ENCODE assay signal across 11 mouse cellular contexts in genomic region chr8:121181285-121181884, GRCm38 (mm10). TPM values are rescaled to one million over a fixed set of nuclear protein-coding genes. Genes with fewer than 3 reads are reported as not detected.
DNase-seq lines count a peak whose midpoint lies in the region; ATAC-seq and TF ChIP-seq lines count a peak whose summit lies in the region.
"Had no signal": no experiment of that assay in that cellular context is flagged by ENCODE, and none has a peak within 500 bp of the region (broad histone marks: within the 10 kb centered on the region; RNA-seq: fewer than 3 reads in every experiment).

No protein-coding gene starts in this region.

- H3K36me3 ChIP-seq in kidney, embryonic 15.5 days = no peaks in the 10 kb centered on the region
- no peaks in the 10 kb centered on the region for H3K36me3 ChIP-seq in embryonic facial prominence, embryonic 15.5 days
- no peaks in the 10 kb centered on the region for H3K36me3 ChIP-seq in heart, postnatal 0 days (replicated peaks; ENCODE audit: control insufficient read depth, insufficient read depth, low read length)

- H3K4me3 ChIP-seq in kidney, embryonic 15.5 days (replicated peaks) = no peak overlapping the region
- no peak overlapping the region for H3K4me3 ChIP-seq in embryonic facial prominence, embryonic 15.5 days (replicated peaks)
- H3K4me3 ChIP-seq in heart, postnatal 0 days (ENCODE audit: low read depth, low read length) = no peak overlapping the region

- H3K9ac ChIP-seq in kidney, embryonic 15.5 days = no peak overlapping the region
- no peak overlapping the region for H3K9ac ChIP-seq in embryonic facial prominence, embryonic 15.5 days
- H3K9ac ChIP-seq in heart, postnatal 0 days (replicated peaks; ENCODE audit: low read depth, low read length) = no peak overlapping the region
- H3K9ac ChIP-seq: liver, postnatal 0 days had no signal

- WGBS in kidney, embryonic 15.5 days = 43% methylated on average over 10 of the region's 10 CpGs
- WGBS in embryonic facial prominence, embryonic 15.5 days = 55% methylated on average over 10 of the region's 10 CpGs
- 60% methylated on average over 10 of the region's 10 CpGs for WGBS in heart, postnatal 0 days

- TF ChIP-seq CTCF in heart, postnatal 0 days (IDR thresholded peaks at IDR 0.05; ENCODE audit: low read depth) = no peak

- peak; percentile 26 for ATAC-seq in kidney, embryonic 15.5 days (replicated peaks; ENCODE audit: low FRiP score)
- ATAC-seq in embryonic facial prominence, embryonic 15.5 days (ENCODE audit: insufficient number of reproducible peaks, low FRiP score, low TSS enrichment, low read depth) = no peak
- peak; percentile 51 for ATAC-seq in heart, postnatal 0 days (ENCODE audit: insufficient read depth, low read depth)
- ATAC-seq: liver, postnatal 0 days had no signal

- H3K27me3 ChIP-seq in kidney, embryonic 15.5 days = no peaks in the 10 kb centered on the region
- H3K27me3 ChIP-seq in embryonic facial prominence, embryonic 15.5 days = no peaks in the 10 kb centered on the region
- no peaks in the 10 kb centered on the region for H3K27me3 ChIP-seq in heart, postnatal 0 days (ENCODE audit: control insufficient read depth, insufficient read depth, low read length)

- H3K4me2 ChIP-seq in kidney, embryonic 15.5 days = peak overlapping the region; percentile 45
- 0 out of 2 replicates have a peak overlapping the region, but pooled peaks have one; percentile 11 for H3K4me2 ChIP-seq in embryonic facial prominence, embryonic 15.5 days (replicated peaks)
- no peak overlapping the region for H3K4me2 ChIP-seq in heart, postnatal 0 days (ENCODE audit: low read depth, low read length)

- H3K27ac ChIP-seq in kidney, embryonic 15.5 days = peak overlapping the region; percentile 87
- no peak overlapping the region for H3K27ac ChIP-seq in embryonic facial prominence, embryonic 15.5 days (replicated peaks)
- peak overlapping the region; percentile 47 for H3K27ac ChIP-seq in heart, postnatal 0 days (ENCODE audit: low read depth)

- no peaks in the 10 kb centered on the region for H3K9me3 ChIP-seq in kidney, embryonic 15.5 days (replicated peaks)
- no peaks in the 10 kb centered on the region for H3K9me3 ChIP-seq in embryonic facial prominence, embryonic 15.5 days (replicated peaks)
- no peaks in the 10 kb centered on the region for H3K9me3 ChIP-seq in heart, postnatal 0 days (replicated peaks; ENCODE audit: control insufficient read depth, low read length)

- DNase-seq in kidney, adult 11 months = no peak
- DNase-seq in heart, postnatal 0 days (ENCODE audit: low spot score) = peak; percentile 28
- DNase-seq in lung, postnatal 36 days = peak; percentile 12
- no peak for DNase-seq in cerebellum, postnatal 25 days
- no peak for DNase-seq in cerebellum, postnatal 36 days
- DNase-seq: cerebellum, postnatal 10 days; liver, postnatal 0 days had no signal

- no peak for TF ChIP-seq EP300 in heart, postnatal 0 days (IDR thresholded peaks at IDR 0.05; ENCODE audit: low read depth)

- peaks cover 44% of the 10 kb centered on the region for H3K4me1 ChIP-seq in kidney, embryonic 15.5 days
- peaks cover 10% of the 10 kb centered on the region; the same call in 1 of the 2 replicates for H3K4me1 ChIP-seq in embryonic facial prominence, embryonic 15.5 days
- peaks cover 3% of the 10 kb centered on the region; the same call in 1 of the 2 replicates for H3K4me1 ChIP-seq in heart, postnatal 0 days (ENCODE audit: control insufficient read depth, insufficient read depth)

RNA-seq across cellular contexts. Expression of gene Foxl1, which starts 53.6 kb away (rescaled TPM):
- 6.7 and 6.9 TPM in 2 replicates for polyA plus RNA-seq in kidney, embryonic 15.5 days (2015; fragmentation: Nextera tagmentation; extraction: Ambion mirVana)
- 0.25 and 0.31 TPM in 2 replicates for polyA plus RNA-seq in embryonic facial prominence, embryonic 15.5 days (2015; fragmentation: Nextera tagmentation; extraction: Ambion mirVana)
- 0.35 and 1.9 TPM in 2 replicates for total RNA-seq in heart, postnatal 0 days (2014; rRNA removed; ENCODE audit: low replicate concordance)
- polyA plus RNA-seq in heart, postnatal 0 days (2015; fragmentation: Nextera tagmentation; extraction: Ambion mirVana) = 0.12 and 0.16 TPM in 2 replicates
- polyA plus RNA-seq: liver, postnatal 0 days; neural tube, embryonic 14.5 days; testis, adult 2 months had no signal

Comparison
In these comparisons a context has a peak if more than half of its experiments do, and no peak if none do; other contexts are left out.
1. DNase-seq: peak in heart, postnatal 0 days (single experiment) and lung, postnatal 36 days (single experiment); none in kidney, adult 11 months (single experiment), cerebellum, postnatal 25 days (0 of 2) and cerebellum, postnatal 36 days (0 of 2).